Mouse (Mus musculus) embryonic facial prominence, embryonic 11.5 days (tissue): ENCODE measurements around the gene Josd2. TPM values are rescaled to one million over a fixed set of nuclear protein-coding genes. Genes with fewer than 3 reads are reported as not detected.

ENCODE experiments used
- ATAC-seq: fragments of 200-750 bp; cut with Nextera tagmentation; replicated peaks from 2 replicates; pipeline ENCODE4 v1.8.0; 2017; ENCODE audit warnings: low read depth; ENCODE audit not compliant: insufficient number of reproducible peaks, low FRiP score, low TSS enrichment
- DNase-seq: peaks from one replicate; pipeline ENCODE4 v3.0.0-alpha.2; 2015; ENCODE audit warnings: low spot score
- H3K27ac ChIP-seq: fragments of 300-500 bp; sonication (generic); replicated peaks from 2 replicates; pipeline ENCODE4 v1.5.1; 2014; ENCODE audit warnings: mild to moderate bottlenecking, low read depth, low read length, control low read depth
- H3K27me3 ChIP-seq: fragments of 300-500 bp; sonication (generic); 2 replicates; pipeline ENCODE4 v1.6.1; 2014; ENCODE audit warnings: mild to moderate bottlenecking, low read length, moderate library complexity, mixed read lengths; ENCODE audit not compliant: control insufficient read depth, insufficient read depth
- H3K36me3 ChIP-seq: fragments of 300-500 bp; sonication (generic); replicated peaks from 2 replicates; pipeline ENCODE4 v1.6.1; 2014; ENCODE audit warnings: low read depth, mild to moderate bottlenecking, low read length, moderate library complexity, mixed read lengths; ENCODE audit not compliant: control insufficient read depth, insufficient read depth
- H3K4me1 ChIP-seq: fragments of 300-500 bp; sonication (generic); 2 replicates; pipeline ENCODE4 v1.6.1; 2014; ENCODE audit warnings: low read length, mixed read lengths; ENCODE audit not compliant: control insufficient read depth, insufficient read depth
- H3K4me2 ChIP-seq: fragments of 300-500 bp; sonication (generic); 2 replicates; pipeline ENCODE4 v1.6.1; 2014; ENCODE audit warnings: low read depth, mild to moderate bottlenecking, control low read depth, low read length, moderate library complexity
- H3K4me3 ChIP-seq: fragments of 300-500 bp; sonication (generic); 2 replicates; pipeline ENCODE4 v1.5.1; 2014; ENCODE audit warnings: low read depth, low read length, control low read depth
- H3K9ac ChIP-seq: fragments of 300-500 bp; sonication (generic); replicated peaks from 2 replicates; pipeline ENCODE4 v1.6.1; 2014; ENCODE audit warnings: mild to moderate bottlenecking, control low read depth, low read length
- H3K9me3 ChIP-seq: fragments of 300-500 bp; sonication (generic); replicated peaks from 2 replicates; pipeline ENCODE4 v1.6.1; 2016; ENCODE audit warnings: mild to moderate bottlenecking, low read length, inconsistent platforms, mixed read lengths; ENCODE audit not compliant: control insufficient read depth
- WGBS: fragments of 180-500 bp; shearing (Covaris S2); extraction: QIAGEN DNeasy Blood & Tissue Kit; methylation state at CpG from one replicate; pipeline ENCODE4 v1.1.7; 2014; 5-methylcytosine and 5-hydroxymethylcytosine counted together
- polyA plus RNA-seq: library from polyadenylated mRNA; unstranded; fragments of >200 nt; fragmentation: Nextera tagmentation; extraction: Ambion mirVana; gene quantifications from 2 replicates; pipeline ENCODE4 v1.2.1, GENCODE M21; 2014

Josd2 gene
- polyA plus RNA-seq, 1 experiment from 2014 or later, result 61.1 TPM

DNA sequence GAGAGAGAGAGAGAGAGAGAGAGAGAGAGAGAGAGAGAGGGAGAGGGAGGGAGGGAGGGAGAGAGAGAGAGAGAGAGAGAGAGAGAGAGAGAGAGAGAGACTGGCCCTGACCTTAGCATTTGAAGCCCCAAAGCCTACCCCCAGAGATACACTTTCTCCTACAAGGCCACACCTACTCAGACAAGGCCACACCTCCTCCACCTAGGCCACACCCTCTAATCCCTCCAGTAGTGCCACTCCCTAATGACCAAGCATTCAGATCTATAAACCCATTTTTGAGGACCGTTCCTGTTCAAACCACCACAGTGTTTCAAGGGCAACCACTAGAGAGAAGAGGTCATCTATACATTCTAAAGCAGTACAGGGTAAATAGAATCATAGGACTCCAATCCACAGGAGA lies 11.5 kb upstream of the Josd2 start:
- H3K9ac ChIP-seq, result no peak overlapping the region
- H3K9me3 ChIP-seq, result no peaks in the 10 kb centered on the region
- H3K4me1 ChIP-seq, result no peaks in the 10 kb centered on the region
- no peak overlapping the region for H3K4me2 ChIP-seq
- 85% methylated on average over 1 of the region's 1 CpGs for WGBS
- H3K27ac ChIP-seq, result no peak overlapping the region
- no peaks in the 10 kb centered on the region for H3K36me3 ChIP-seq
- H3K4me3 ChIP-seq, result no peak overlapping the region
- ATAC-seq, result no peak
- no peak for DNase-seq
- H3K27me3 ChIP-seq, result peaks cover 9% of the 10 kb centered on the region

DNA sequence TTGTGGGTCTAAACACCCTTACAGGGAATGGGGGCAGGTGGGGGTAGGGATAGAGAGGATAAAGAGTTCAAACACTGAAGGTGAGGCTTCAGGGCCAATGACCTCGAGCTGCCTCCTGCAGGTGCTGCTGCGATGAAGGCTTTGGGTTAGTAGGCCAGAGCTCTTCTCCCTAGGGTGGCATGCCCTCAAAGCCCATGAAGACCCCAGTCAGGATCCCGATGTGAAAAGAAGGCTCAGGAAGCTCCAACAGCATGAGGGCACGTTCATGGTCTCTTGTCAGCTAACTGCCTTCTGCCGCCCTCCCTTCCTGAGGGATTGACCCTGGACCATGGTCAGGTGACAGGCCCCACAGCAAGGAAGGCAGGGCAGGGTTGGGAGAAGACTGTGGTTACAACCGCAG lies 7.7 kb upstream of the Josd2 start:
- 81% methylated on average over 6 of the region's 6 CpGs for WGBS
- ATAC-seq, result no peak

DNA sequence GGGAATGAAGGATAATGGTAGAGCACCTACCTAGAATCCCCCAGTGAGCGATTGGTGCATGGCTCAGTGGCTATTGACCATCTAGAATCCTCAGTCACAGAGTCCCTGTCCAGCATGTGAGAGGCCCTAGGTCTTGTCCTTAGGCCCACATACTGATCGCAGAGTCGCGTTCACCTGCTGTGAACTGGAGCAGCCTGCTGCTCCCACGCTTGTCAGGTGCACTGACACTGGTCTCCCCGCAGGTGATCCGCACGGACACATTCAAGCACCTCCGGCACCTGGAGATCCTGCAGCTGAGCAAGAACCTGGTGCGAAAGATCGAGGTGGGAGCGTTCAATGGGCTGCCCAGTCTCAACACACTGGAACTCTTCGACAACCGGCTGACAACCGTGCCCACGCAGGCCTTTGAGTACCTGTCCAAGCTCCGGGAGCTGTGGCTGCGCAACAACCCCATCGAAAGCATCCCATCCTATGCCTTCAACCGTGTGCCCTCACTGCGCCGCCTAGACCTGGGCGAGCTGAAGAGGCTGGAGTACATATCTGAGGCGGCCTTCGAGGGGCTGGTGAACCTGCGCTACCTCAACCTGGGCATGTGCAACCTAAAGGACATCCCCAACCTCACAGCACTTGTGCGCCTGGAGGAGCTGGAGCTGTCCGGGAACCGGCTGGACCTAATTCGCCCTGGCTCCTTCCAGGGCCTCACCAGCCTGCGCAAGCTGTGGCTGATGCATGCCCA lies 6.8 kb upstream of the Josd2 start:
- Histone ChIP-seq H3K36me3 (no peaks in the 10 kb centered on the region), H3K27me3 (peaks cover 32% of the 10 kb centered on the region), H3K4me3 (no peak overlapping the region), H3K9me3 (no peaks in the 10 kb centered on the region), H3K27ac (no peak overlapping the region), H3K9ac (no peak overlapping the region), H3K4me1 (peaks cover 3% of the 10 kb centered on the region; the same call in 1 of the 2 replicates), H3K4me2 (no peak overlapping the region)
- ATAC-seq (no peak), DNase-seq (no peak)
- 74% methylated on average over 31 of the region's 31 CpGs for WGBS

More for the DNA sequence above, 7.7 kb upstream of the Josd2 start:
- no peak overlapping the region for H3K27ac ChIP-seq
- no peak for DNase-seq
- no peaks in the 10 kb centered on the region for H3K9me3 ChIP-seq
- no peak overlapping the region for H3K4me2 ChIP-seq
- peaks cover 3% of the 10 kb centered on the region; the same call in 1 of the 2 replicates for H3K4me1 ChIP-seq
- no peaks in the 10 kb centered on the region for H3K36me3 ChIP-seq
- peaks cover 32% of the 10 kb centered on the region for H3K27me3 ChIP-seq
- no peak overlapping the region for H3K9ac ChIP-seq
- H3K4me3 ChIP-seq, result no peak overlapping the region

GRCm38 (mm10) chr7:44461503-44462217 lies 6.1 kb upstream of the Josd2 start:
- no peak overlapping the region for H3K27ac ChIP-seq
- H3K9me3 ChIP-seq, result no peaks in the 10 kb centered on the region
- peaks cover 32% of the 10 kb centered on the region for H3K27me3 ChIP-seq
- H3K4me3 ChIP-seq, result no peak overlapping the region
- DNase-seq (no peak), ATAC-seq (no peak)
- no peak overlapping the region for H3K4me2 ChIP-seq
- WGBS, result 70% methylated on average over 56 of the region's 57 CpGs
- no peak overlapping the region for H3K9ac ChIP-seq
- H3K4me1 ChIP-seq, result peaks cover 3% of the 10 kb centered on the region; the same call in 1 of the 2 replicates
- no peaks in the 10 kb centered on the region for H3K36me3 ChIP-seq

GRCm38 (mm10) chr7:44462218-44463055 lies 5.3 kb upstream of the Josd2 start:
- peak; percentile 76 for DNase-seq
- Histone ChIP-seq H3K36me3 (no peaks in the 10 kb centered on the region), H3K4me1 (peaks cover 3% of the 10 kb centered on the region), H3K9ac (no peak overlapping the region; the same call in 1 of the 2 replicates), H3K9me3 (no peaks in the 10 kb centered on the region), H3K27ac (no peak overlapping the region), H3K4me3 (peak overlapping the region; percentile 24), H3K27me3 (peaks cover 32% of the 10 kb centered on the region), H3K4me2 (peak overlapping the region; percentile 57)
- WGBS, result 20% methylated on average over 77 of the region's 77 CpGs
- ATAC-seq, result no peak

DNA sequence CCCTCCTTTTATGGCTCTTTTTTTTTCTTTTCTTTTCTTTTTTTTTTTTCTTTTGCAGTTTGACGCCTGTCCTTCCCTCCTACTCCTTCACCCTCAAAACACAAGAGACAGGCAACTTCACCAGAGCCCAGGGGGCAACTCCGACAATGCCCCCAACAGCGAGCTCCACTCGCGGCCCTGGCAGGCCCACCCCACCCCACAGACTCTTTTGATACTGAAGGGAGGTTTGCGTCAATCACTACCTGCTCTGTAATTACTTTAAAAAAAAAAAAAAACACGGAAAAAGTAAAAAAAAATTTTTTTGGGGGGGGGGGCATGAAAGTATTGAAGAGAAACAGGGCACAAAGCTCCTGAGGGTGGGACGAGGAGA lies 4.7 kb upstream of the Josd2 start:
- Histone ChIP-seq H3K9me3 (no peaks in the 10 kb centered on the region), H3K27ac (no peak overlapping the region), H3K36me3 (no peaks in the 10 kb centered on the region), H3K4me1 (peaks cover 3% of the 10 kb centered on the region), H3K4me2 (no peak overlapping the region; the same call in 1 of the 2 replicates), H3K27me3 (peaks cover 32% of the 10 kb centered on the region), H3K4me3 (peak overlapping the region; percentile 24; the same call in 1 of the 2 replicates), H3K9ac (no peak overlapping the region; the same call in 1 of the 2 replicates)
- ATAC-seq (no peak), DNase-seq (no peak)
- WGBS, result 26% methylated on average over 8 of the region's 8 CpGs

DNA sequence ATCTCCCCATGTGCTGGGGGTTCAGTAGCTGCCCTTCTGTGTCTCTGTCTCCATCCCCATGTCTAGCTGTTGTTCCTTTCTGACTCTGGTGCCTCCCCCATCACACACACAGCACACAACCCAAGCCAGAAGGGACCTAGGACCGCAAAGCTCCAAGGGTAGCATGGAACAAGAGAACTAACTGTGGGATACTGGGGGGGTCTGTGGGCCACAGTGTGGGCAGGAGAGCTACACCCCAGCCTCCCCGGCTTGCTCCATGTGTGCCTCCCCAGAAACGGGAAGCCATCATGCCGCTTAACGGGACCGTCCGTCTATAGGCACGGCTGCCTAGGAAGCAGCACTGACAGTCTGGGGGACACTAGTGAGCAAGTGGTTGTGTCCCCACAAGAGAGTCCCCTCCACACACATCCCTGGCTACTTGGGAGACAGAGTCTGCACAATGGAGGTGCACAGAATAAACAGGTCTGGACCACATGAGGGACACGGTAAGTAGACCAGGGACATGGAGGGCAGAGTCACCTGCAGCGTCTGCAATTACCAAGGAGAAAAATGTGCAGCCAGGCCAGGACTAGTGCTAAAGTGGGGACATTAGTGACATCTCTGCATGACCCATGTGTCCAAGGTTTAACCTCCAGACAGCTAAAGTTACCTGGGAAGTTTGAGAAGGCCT lies 4.1 kb upstream of the Josd2 start:
- Histone ChIP-seq H3K4me1 (peaks cover 6% of the 10 kb centered on the region), H3K27me3 (peaks cover 32% of the 10 kb centered on the region), H3K9me3 (no peaks in the 10 kb centered on the region), H3K36me3 (no peaks in the 10 kb centered on the region), H3K9ac (no peak overlapping the region), H3K4me2 (no peak overlapping the region), H3K4me3 (no peak overlapping the region), H3K27ac (no peak overlapping the region)
- ATAC-seq, result no peak
- DNase-seq, result no peak
- WGBS, result 87% methylated on average over 10 of the region's 10 CpGs
